Mouse (Mus musculus) liver, postnatal 0 days (tissue): ENCODE data around the gene Prr5l.

Source experiments
- CTCF ChIP-seq: sonication (generic); IDR thresholded peaks from 2 replicates; pipeline ENCODE4 v1.5.1; 2016; ENCODE audit warnings: antibody characterized with exemption, low read depth
- EP300 ChIP-seq: IDR thresholded peaks from 2 replicates; pipeline ENCODE4 v1.6.1; 2016; ENCODE audit warnings: antibody characterized with exemption, low read depth, mild to moderate bottlenecking

- TF ChIP-seq CTCF: no peak
- TF ChIP-seq EP300: no peak
Observed at GRCm38 (mm10) chr2:101730972-101731371, 151.9 kb downstream of the Prr5l start.
